In the genomic region with DNA sequence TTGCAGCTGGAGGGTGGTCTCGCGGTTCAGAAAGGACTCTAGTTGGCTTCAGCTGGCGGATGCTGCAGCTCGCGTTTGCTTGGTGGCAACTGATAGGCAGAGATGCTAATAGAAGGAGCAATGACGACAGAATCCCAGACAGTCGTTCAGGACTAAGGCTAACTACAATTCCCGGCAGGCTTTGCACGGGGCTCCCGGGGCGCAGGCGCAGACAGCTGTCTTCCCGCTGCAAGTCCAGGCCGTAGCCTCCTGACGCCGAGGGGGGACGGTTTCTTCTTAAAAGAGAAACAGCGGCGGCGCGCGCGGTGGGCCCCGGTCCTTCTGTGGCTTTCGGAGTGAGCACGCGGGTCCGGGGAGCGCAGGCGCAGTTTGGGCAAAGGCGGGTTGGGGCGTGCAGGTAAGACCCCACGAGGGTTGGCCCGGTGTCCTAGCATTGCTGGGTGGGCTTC, we compare ENCODE assay signal across 8 mouse cellular contexts. TPM values are rescaled to one million over a fixed set of nuclear protein-coding genes. Genes with fewer than 3 reads are reported as not detected.
DNase-seq lines count a peak whose midpoint lies in the region; ATAC-seq and TF ChIP-seq lines count a peak whose summit lies in the region.

Gene Zfp692 (plus strand): TSS at position 210 of the 449 bp plus-strand sequence.

- H3K9ac ChIP-seq in forebrain, embryonic 15.5 days (replicated peaks): peak within 1 kb of the TSS; percentile 59
- H3K9ac ChIP-seq in lung, embryonic 14.5 days: peak within 1 kb of the TSS; percentile 72

- DNase-seq in ES-CJ7 (ENCODE audit: low read depth, low spot score): peak; percentile 98
- DNase-seq in cerebellum, adult 11 months: peak; percentile 95
- DNase-seq in heart, postnatal 25 days (ENCODE audit: low spot score): peak; percentile 88
- DNase-seq in layer of hippocampus, adult 2 months (ENCODE audit: low spot score in 2 of 2): peak; percentile 96 to 98
- DNase-seq in lung, embryonic 14.5 days: peak; percentile 97
- peak; percentile 92 for DNase-seq in thymus, adult 2 months

- intact Hi-C loops in heart, postnatal 25 days (cut with DNase I): loop anchor here (2.0 to 10.0 kb wide), 2 partner anchors 16 to 202 kb away; partner anchors contain the start of gene Cnot8

- H3K27me3 ChIP-seq in forebrain, embryonic 15.5 days: no peaks in the 10 kb centered on the region
- H3K27me3 ChIP-seq in lung, embryonic 14.5 days (ENCODE audit: insufficient read depth, low read length): no peaks in the 10 kb centered on the region
- no peaks in the 10 kb centered on the region for H3K27me3 ChIP-seq in thymus, adult 2 months (ENCODE audit: control insufficient read depth, insufficient read depth, low read length)

- no peaks in the 10 kb centered on the region for H3K9me3 ChIP-seq in forebrain, embryonic 15.5 days
- no peaks in the 10 kb centered on the region for H3K9me3 ChIP-seq in lung, embryonic 14.5 days (ENCODE audit: low read depth, low read length)

- no peak for TF ChIP-seq CTCF in layer of hippocampus, adult 2 months (conservative IDR thresholded peaks at IDR 0.05)
- TF ChIP-seq CTCF in lung, embryonic 14.5 days (IDR thresholded peaks at IDR 0.05; ENCODE audit: low read depth): 0 out of 2 replicates have a peak, but pooled peaks have one; percentile 4
- TF ChIP-seq CTCF in olfactory bulb, adult 2 months (IDR thresholded peaks at IDR 0.05; ENCODE audit: insufficient read depth, low read depth, low read length): no peak
- 0 out of 2 replicates have a peak, but pooled peaks have one; percentile 50 for TF ChIP-seq CTCF in thymus, adult 2 months (IDR thresholded peaks at IDR 0.05; ENCODE audit: borderline replicate concordance, control insufficient read depth, extremely low read depth, insufficient read depth, low read length, poor library complexity)

- H3K36me3 ChIP-seq in forebrain, embryonic 15.5 days: no peaks in the 10 kb centered on the region
- peaks cover 10% of the 10 kb centered on the region; the same call in 1 of the 2 replicates for H3K36me3 ChIP-seq in lung, embryonic 14.5 days (ENCODE audit: insufficient read depth)
- H3K36me3 ChIP-seq in thymus, adult 2 months (ENCODE audit: control insufficient read depth, insufficient read depth, low read length): no peaks in the 10 kb centered on the region

- WGBS in forebrain, embryonic 15.5 days: under 1% methylated on average over 33 of the region's 34 CpGs
- under 1% methylated on average over 34 of the region's 34 CpGs for WGBS in lung, embryonic 14.5 days
- WGBS in olfactory bulb, adult 2 months: under 1% methylated on average over 34 of the region's 34 CpGs
- 1% methylated on average over 34 of the region's 34 CpGs for WGBS in thymus, adult 2 months

- H3K27ac ChIP-seq in forebrain, embryonic 15.5 days (replicated peaks): peak within 1 kb of the TSS; percentile 81
- peak within 1 kb of the TSS; percentile 73 for H3K27ac ChIP-seq in layer of hippocampus, adult 2 months
- peak within 1 kb of the TSS; percentile 87 for H3K27ac ChIP-seq in lung, embryonic 14.5 days (ENCODE audit: low read depth)
- 0 out of 2 replicates have a peak within 1 kb of the TSS, but pooled peaks have one; percentile 17 for H3K27ac ChIP-seq in olfactory bulb, adult 2 months (ENCODE audit: insufficient read depth, low read depth, low read length)
- H3K27ac ChIP-seq in thymus, adult 2 months (ENCODE audit: control insufficient read depth, insufficient read depth, low read length): no peak within 1 kb of the TSS

- ATAC-seq in forebrain, embryonic 15.5 days (replicated peaks): peak; percentile 87
- ATAC-seq in lung, embryonic 14.5 days (ENCODE audit: insufficient read depth): peak; percentile 76

- no peak; the same call in 1 of the 2 replicates for TF ChIP-seq POLR2A in olfactory bulb, adult 2 months (IDR thresholded peaks at IDR 0.05; ENCODE audit: insufficient read depth, low read depth, low read length)
- TF ChIP-seq POLR2A in thymus, adult 2 months (IDR thresholded peaks at IDR 0.05; ENCODE audit: control insufficient read depth, extremely low read depth, insufficient read depth, low read length, poor library complexity): peak; percentile 62

- H3K4me3 ChIP-seq in forebrain, embryonic 15.5 days: peak within 1 kb of the TSS; percentile 48
- H3K4me3 ChIP-seq in layer of hippocampus, adult 2 months: peak within 1 kb of the TSS; percentile 72
- peak within 1 kb of the TSS; percentile 57 for H3K4me3 ChIP-seq in lung, embryonic 14.5 days (ENCODE audit: low read depth, low read length)
- peak within 1 kb of the TSS; percentile 56 for H3K4me3 ChIP-seq in olfactory bulb, adult 2 months (ENCODE audit: insufficient read depth, low read depth, low read length)
- H3K4me3 ChIP-seq in thymus, adult 2 months (ENCODE audit: control insufficient read depth, insufficient read depth, low read length): peak within 1 kb of the TSS; percentile 73

- H3K4me1 ChIP-seq in forebrain, embryonic 15.5 days: peaks cover 20% of the 10 kb centered on the region
- peaks cover 4% of the 10 kb centered on the region; the same call in 1 of the 2 replicates for H3K4me1 ChIP-seq in lung, embryonic 14.5 days (ENCODE audit: insufficient read depth)
- peaks cover 14% of the 10 kb centered on the region for H3K4me1 ChIP-seq in olfactory bulb, adult 2 months (ENCODE audit: control insufficient read depth, insufficient read depth, low read length)
- H3K4me1 ChIP-seq in thymus, adult 2 months (replicated peaks; ENCODE audit: control insufficient read depth, insufficient read depth, low read length): peaks cover 16% of the 10 kb centered on the region

- peak within 1 kb of the TSS; percentile 92 for H3K4me2 ChIP-seq in forebrain, embryonic 15.5 days (replicated peaks)
- peak within 1 kb of the TSS; percentile 94 for H3K4me2 ChIP-seq in lung, embryonic 14.5 days

RNA-seq across cellular contexts. Expression of gene Zfp692, which starts in this region (rescaled TPM):
- 34.0 and 34.3 TPM in 2 replicates for polyA plus RNA-seq in forebrain, embryonic 15.5 days (2015; fragmentation: Nextera tagmentation; extraction: Ambion mirVana)
- total RNA-seq in heart, postnatal 25 days (2021): 1 to 10 TPM; 3.7 to 4.1 TPM
- 10 to 100 TPM; 29.2 to 30.9 TPM for total RNA-seq in layer of hippocampus, adult 2 months (2021)
- 13.9 and 15.2 TPM in 2 replicates for polyA plus RNA-seq in lung, embryonic 14.5 days (2014; fragmentation: Nextera tagmentation; extraction: Ambion mirVana)
- not detected in 2 replicates for polyA plus RNA-seq in olfactory bulb, adult 2 months (2012; ENCODE audit: insufficient read depth, insufficient read length, low replicate concordance, missing spikeins)
- polyA plus RNA-seq in thymus, adult 2 months (2012; rRNA removed): 42.1 and 49.7 TPM in 2 replicates

Comparison
In these comparisons a context has a peak if more than half of its experiments do, and no peak if none do; other contexts are left out.
1. RNA of gene Zfp692 (total RNA-seq): 29.2 to 30.9 TPM in layer of hippocampus, adult 2 months; 3.7 to 4.1 TPM in heart, postnatal 25 days; every median in the first group is over 4 times any median in the second.
2. CTCF ChIP-seq: peak in lung, embryonic 14.5 days (single experiment) and thymus, adult 2 months (single experiment); none in layer of hippocampus, adult 2 months (single experiment) and olfactory bulb, adult 2 months (single experiment).
3. Peak in every context shown above with its lines, with median percentiles within 50 percentile points of each other: DNase-seq and H3K4me3 ChIP-seq.